Mouse (Mus musculus): Measurements from ENCODE around the gene Ssbp3.

The Ssbp3 gene

DNA sequence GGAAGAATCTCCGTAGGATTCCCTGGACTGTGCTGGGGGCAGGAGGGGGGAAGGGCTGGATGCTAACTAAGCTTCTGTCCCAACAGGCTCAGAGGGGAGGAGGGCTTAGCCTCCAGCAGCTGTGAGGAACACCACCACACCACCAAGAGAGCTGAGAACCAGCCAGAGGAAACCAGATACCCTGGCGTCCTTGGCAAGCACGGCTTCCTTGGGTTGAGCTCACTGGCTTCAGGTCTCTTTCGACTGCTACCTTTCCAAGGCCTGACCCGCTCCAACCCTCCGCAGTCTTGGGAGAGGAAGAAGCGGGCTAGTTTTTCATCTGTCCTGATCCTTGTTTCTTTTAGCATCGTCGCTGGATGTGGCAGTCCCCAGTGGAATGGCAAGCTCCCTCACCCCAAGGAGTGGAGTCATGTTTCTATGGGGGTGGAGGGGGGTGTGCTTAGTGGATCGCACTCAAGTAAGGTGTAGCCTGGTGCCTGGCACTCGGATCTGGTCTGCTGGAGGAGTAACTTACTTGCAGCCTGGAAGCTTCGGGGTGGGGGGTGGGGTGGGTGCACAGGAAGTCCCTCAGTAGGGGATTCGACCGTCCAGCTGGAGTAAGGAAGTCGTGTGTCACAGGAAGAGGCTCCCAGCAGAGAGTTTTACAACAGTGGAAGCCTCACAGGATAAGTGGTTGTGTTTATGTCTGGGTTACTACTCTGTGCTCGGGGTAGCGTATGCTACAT, 2.6 kb upstream of the Ssbp3 start:
- no peak for DNase-seq (ENCODE audit: low read depth)

DNA sequence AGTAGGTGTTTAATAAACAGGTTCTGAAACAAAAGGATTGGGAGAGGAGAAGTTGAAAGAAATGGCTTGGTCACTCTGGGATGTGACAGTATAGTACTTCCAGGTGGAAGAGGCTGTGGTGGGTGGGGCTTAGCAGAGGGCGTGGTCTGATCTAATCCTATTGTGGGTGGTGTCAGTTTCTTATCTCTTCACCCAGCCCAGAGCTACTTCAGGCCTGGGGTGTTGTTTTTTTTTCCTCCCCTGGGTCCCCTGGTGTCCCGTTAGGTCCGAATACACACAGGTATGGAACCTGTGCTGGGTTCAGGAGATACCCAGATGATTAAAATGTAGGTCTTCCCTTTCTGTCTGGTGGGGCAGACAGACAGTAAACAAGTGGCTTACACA, 2.1 kb upstream of the Ssbp3 start:
- peak; percentile 75 for DNase-seq (ENCODE audit: low read depth)

DNA sequence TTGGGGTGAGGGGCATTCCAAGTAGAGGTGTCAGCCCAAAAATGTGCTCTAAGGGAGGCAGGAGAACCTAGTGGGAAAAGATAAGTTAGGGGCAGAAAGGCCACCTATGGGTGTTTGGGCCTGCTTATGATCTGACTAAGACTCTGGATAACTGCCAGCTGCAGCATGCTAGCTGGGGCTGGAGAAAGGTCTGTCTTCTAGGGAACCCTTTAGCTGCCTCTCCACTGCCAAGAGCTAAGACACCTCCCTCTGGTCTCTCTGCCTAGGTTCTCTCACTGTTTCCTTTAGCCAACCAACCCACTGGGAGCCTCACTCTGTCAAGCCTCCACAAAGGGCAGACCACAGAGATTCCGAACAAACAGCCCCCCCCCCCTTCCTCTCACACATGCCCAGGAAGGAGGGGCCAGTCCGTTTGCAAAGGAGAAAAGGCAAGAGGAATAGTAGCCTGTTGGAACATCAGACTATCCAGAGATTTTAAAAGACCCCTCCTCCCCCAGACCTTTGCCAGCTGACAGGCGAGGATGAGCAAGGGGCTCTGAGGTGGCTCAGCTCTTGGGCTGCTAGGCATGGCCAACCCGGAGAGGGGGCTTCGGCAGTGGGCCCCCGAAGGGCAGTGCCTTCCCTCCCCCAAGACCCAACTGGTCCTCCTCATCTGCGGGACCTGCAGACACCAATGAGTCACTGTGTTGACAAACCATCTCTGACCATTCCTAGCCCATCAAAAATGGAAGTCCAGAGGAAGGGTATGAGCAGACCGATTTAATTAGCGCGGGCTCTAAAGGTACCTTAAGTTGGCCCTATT, 1.4 kb upstream of the Ssbp3 start:
- peak; percentile 65 for DNase-seq (ENCODE audit: low read depth)

DNA sequence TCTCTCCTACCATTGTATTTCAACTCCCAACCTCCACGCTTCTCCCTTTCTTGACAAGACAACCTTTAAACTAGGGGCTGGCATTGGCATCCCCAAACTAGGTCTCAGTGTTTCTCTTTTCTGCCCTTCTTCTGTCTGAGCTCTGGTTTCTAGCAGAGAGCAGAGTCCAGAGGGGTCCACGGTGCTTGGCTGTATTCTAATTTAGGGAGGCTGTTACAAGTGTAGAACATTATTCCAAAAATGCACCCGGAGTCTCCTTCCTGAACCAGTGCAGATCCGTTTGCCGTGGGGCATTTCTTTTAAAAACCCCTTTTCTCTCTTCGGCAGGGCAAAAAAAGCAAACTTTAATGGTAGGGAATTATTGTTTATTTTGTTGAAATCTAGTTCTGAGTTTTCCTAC, 704 bp upstream of the Ssbp3 start:
- DNase-seq (ENCODE audit: low read depth): no peak

DNA sequence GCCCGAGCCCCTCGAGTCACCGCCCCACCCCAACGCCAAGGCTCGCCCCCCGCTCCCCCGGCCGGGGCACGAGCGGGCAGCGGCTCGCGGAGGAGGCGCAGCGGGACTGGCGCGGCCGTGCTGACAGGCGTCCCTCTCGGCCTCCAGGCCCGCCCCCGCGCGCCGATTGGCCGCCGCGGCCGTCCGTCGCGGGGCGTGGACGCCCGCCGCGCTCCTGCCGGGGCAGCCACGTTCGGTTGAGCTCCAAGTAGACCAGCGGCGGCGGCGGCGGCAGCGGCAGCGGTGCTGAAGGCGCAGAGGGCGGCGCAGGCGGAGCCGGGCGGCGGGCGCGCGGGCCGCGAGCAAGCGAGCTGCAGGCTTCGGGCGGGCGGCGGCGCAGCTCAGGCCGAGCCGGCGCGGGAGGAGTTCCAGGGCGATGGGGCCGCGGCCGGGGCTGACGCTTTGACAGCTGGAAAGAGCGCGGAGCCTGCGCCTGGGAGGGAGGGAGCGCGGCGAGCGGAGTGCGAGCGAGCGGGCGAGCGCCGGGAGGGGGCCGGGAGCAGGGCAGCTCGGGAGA, 823 bp downstream of the Ssbp3 start:
- DNase-seq (ENCODE audit: low read depth): peak; percentile 72

DNA sequence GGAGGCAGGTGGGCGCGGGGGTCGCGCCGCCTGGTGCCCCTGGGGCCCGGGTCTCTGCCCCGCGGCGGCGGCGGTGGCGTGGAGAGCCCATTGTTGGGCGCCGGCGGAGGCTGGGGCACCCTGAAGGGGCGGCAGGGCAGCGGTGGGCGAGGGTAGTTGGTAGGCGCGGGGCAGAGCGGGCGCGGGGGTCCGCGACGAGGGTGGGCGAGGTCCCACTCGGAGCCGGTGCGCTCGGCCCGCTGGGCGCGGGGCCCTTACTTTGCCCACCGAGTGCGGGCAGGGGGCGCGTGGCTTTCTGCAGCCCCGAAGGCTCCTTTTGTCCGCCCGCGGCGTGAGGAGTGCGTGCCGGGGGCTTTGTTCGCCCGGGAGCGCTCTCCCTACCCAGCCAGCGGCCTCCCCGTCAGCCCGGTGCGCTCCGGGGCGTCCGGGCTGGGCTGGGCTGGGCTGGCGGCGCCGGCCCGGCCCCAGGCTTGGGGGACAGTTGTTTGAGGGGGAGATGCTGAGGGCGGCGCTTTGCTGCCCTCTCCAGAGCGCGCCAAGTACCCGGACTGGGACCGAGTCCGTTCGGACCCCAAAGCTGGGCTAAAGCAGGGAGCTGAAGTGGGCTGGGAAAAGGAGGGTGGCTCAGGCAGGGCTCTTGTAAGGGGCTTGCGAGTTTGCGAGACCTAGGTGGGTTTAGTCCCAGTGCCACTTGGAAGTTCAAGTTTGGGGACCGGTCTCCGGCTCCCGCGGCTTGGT, 1.6 kb downstream of the Ssbp3 start:
- no peak for DNase-seq (ENCODE audit: low read depth)

DNA sequence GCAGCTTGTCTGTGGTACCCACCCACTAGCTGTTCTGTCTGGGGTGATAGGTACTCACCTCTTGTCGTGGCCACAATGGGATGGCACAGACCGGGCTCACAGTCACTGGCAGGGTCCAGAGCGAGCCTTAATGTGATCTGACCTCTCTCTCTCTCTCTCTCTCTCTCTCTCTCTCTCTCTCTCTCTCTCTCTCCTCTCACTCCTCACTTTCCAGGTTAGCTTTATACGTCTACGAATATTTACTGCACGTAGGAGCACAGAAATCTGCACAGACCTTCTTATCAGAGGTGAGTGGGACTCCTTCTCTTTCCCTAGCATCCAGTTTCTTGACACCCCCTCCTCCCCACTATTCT, 2.2 kb downstream of the Ssbp3 start:
- DNase-seq (ENCODE audit: low read depth): no peak

DNA sequence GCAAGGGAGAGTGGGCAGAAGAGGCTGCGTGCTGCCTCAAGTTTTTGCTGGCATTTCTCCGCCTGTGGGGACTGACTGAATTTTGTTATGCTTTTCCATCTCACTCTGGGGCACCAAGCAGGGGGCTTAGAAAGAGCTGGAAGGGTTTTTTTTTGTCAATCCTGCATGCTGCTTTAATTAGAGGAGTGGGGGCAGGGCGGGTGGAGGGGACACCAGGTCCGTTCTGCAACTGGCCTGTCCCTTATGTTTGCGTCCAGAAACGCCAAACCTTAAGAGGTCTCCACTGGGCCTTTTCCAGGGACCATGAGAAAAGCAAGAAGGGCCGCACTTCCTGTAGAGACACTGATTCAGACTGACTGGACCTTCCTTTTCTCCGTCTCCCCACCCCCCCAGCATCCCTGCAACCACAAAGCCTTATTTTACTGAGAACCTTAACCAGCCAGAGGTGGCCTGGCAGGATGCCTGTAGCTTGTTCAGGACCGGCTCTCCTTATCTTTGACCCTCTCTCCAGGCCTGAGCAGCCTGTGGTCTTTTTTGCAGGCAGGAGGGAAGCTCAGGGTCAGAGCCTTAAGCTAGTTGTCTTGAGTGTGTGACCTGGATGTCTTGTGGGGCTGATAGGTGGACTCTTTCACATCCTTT, 3.0 kb downstream of the Ssbp3 start:
- DNase-seq (ENCODE audit: low read depth): no peak

DNA sequence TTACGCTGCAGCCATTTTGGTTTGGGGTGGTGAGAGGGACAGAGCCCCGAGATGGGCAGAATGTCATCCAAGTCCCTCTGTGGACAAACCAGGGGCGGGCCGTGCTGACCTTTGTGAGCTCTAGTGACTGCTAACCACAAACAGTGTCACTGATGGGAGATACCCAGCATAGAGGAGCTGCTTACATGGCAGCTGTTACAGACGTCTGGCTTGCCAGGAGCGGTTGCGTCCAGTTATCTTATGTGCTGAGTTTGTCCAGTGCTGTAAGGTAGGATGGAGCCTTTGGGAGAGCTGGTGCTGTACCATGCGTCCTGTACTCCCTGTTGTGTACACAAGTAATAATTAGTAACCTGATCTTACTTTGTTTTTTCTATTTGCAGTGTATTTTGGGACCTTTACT, 4.8 kb downstream of the Ssbp3 start:
- no peak for DNase-seq (ENCODE audit: low read depth)

DNA sequence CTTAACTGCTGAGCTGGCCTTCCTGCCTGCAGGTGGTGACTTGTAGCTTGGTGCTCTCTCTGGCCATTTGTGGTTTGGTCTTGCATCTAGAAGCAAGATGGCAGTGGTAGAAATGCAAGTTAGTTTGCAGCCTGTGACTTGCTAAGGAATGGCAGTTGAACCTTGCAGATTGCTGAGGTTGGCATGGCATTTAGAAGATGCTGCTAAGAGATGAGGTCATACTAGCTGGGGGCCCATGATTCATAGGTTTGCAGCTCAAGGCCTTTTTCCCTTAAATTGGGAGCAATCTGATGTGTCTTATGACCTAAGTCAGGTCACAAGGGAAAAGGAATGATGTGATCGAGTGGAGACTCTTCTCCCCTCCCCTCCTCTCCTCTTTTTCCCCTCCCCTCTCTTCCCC, 7.8 kb downstream of the Ssbp3 start:
- no peak for DNase-seq (ENCODE audit: low read depth)

DNA sequence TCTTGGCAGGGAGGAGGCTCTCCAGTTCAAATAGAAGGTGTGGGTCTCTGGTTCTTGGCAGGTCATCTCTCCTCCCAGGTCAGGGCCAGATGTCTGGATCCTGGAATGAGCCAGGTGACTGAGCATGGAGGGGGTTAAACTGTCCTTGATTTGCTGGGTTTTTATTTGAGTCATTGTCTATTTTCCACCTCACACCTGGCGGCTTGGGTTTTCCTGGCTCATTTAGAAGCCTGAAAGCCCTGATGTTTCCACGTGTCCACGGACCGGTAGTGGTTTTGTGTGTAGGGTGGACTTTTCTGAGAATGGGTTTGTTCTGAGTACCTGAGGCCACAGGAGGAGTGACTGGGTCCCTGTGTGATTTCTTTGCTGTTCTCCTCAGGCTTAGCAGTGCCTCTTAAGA, 9.6 kb downstream of the Ssbp3 start:
- DNase-seq (ENCODE audit: low read depth): no peak

DNA sequence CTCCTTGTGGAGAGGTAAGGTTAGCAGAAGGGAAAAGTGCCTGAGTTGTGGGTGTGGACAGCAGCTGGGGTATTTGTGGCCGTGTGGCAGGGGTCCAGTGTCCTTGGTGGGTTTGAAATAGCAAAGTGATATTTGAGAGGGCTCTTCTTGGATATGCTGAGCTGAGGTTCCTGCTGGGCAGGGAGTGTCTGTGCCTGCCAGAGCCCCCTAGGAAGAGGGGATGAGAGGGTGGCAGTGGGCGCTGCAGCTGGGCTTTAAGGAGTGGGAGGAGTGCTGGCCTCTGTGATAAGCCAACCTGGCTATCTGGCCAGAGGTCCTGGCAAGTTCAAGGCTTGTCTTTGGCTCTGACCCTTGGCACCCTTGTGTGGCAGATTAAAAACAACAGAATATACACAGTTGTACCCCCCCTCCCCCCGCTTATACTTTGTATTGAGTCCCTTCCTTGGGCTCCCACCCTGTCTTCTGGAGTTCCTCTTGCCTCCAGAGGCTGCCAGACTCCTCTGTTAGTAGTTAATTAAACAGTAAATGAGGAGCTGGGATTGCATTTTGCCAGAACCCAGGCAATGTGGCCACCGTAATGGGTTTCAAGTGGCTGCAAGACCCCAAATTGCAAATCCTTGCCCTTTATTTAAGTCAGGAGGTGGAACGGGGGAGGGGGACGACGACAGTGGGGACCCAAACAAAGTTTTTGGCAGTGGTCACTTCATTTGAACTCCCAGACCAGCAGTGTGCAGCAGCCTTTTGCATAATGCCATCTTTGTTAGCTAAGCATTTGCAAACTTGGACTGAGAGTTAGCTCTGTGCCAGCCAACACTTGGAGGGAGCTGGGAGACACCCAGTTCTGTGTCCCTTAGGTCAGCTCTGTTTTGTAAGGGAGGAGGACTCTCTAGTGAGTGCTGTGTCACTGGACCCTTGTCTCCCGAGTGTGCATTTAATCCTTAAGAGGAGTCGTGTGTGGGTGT, 11.2 kb downstream of the Ssbp3 start:
- no peak for DNase-seq (ENCODE audit: low read depth)

DNA sequence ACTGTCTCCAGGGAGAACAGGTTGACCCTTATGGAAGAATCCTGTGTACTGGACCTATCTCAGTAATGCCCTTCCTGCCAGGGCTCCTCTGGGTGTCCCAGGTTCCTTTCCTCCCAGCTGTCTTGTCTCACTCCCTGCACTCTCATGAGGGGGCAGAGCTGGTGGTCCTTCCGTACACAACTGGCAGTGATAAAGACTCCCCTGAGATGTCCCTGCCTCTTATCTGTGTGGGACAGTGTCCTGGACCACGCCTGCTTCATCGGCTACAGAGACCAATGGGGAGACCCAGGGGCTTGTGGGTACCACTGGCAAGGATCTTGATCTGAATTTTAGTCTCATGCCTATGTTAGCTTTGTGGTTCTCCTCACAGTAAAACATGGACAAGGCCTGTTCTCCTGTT, 12.4 kb downstream of the Ssbp3 start:
- peak; percentile 65 for DNase-seq (ENCODE audit: low read depth)

DNA sequence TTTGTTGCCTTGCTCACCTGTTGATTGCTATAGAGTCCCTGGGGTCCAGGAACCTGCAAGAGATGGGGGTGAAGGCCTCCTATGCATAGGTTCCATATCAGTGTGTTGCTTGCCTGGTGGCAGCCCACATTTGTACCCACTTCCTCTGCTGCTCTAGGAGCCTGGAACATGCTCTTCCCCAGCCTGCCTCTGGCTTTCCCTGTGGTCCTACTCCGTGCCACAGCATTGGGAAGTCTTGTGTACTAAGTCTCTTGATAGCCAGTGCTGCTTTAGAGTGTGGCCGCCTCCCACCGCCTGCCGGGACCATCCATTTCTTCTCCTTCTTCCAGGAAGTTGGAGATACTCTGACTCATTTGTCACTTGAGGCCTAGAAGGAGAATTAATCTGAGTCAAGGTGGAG, 13.7 kb downstream of the Ssbp3 start:
- DNase-seq (ENCODE audit: low read depth): no peak

DNA sequence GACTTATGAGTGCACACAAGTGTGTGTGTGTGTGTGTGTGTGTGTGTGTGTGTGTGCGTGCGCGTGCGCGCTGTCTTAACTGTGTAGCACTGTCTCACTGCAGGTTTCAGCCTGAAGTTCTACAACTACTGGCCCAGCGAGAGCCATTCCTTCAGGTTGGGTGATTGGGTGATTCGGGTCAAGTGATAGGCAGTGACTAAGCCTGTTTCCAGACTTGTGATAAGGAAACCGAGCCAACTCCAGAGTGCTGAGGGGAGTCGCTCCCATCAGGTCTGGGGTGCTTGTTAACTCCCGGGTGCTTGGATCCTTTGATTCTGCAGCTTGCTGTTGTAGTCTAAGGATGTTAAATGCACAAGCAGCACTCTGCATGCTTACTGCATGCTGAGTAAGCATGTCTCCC, 14.4 kb downstream of the Ssbp3 start:
- DNase-seq (ENCODE audit: low read depth): peak; percentile 61

DNA sequence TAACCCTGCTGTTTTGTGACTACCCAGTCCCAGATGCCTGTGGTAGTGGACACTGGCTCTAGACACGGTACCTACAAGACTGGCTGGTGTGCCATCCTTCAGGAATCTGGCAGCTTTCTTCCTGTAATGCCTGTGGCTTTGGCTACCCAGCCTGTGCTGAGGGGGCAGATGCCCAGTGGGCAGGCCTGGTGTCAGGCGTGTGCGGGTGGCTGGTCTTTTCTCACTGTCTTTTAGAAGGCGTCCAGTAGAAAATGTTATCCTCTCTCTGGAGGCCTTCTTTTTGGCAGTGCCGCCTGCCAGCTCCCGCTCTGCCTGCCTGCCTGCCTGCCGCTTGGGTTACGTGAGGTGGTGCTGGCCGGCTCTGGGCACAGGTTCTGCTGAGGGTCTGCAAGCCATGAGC, 15.9 kb downstream of the Ssbp3 start:
- DNase-seq (ENCODE audit: low read depth): no peak

DNA sequence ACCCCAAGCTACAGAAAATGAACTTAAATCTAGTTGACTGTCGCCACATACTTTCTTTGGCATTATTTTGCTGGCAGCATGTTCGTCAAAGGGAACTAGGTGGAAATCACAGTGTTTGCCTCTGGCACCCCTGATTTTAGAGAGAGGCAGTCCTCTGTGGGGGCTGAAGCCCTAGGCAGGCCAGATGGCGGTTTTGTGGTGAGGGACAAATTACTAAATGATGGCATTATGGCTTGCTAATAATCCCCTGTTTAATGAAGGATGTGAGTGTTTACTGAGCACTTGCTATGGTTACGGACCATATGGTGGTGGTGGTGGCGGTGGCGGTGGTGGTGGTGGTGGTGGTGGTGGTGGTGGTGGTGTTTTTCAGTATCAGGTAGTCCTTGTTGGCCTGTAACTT, 16.5 kb downstream of the Ssbp3 start:
- no peak for DNase-seq (ENCODE audit: low read depth)

DNA sequence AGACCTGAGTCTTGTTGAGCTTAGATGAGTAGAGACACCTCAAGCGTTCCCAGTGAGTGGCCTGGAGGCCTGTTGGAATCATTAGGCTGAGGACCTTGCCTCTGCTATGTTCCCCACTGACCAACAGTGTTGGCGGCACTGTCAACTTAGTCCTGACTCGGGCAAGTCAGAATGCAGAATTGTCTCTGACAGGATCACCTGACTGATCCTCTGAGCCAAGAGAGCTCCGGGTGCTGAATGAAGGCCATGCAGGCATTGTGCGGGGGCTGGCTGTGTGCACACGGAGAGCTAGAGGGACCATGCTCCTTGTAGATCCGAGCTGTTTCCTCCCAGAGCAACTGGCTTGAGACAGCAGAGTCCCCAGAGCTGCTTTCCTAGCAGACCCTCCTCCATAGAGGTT, 18.5 kb downstream of the Ssbp3 start:
- DNase-seq (ENCODE audit: low read depth): no peak

DNA sequence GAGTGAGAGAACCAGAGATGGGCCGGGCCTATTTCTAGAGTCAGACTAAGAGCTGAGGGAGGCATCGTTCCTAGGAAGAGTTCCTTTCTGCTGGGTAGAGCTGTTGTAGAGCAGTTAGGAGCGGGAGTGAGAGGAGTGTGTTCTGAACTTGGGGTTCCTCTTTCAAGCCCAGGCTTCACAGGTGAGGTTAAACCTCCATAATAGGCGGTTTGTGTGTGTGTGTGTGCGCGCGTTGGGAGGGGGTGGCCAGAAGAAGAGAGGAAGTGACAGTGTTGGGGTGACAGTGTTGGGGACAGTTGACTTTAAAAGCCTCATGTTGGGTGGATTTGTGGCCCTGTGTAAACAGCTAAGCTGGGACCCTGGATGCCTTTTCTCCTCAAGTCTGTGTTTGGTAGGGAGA, 22.1 kb downstream of the Ssbp3 start:
- no peak for DNase-seq (ENCODE audit: low read depth)

DNA sequence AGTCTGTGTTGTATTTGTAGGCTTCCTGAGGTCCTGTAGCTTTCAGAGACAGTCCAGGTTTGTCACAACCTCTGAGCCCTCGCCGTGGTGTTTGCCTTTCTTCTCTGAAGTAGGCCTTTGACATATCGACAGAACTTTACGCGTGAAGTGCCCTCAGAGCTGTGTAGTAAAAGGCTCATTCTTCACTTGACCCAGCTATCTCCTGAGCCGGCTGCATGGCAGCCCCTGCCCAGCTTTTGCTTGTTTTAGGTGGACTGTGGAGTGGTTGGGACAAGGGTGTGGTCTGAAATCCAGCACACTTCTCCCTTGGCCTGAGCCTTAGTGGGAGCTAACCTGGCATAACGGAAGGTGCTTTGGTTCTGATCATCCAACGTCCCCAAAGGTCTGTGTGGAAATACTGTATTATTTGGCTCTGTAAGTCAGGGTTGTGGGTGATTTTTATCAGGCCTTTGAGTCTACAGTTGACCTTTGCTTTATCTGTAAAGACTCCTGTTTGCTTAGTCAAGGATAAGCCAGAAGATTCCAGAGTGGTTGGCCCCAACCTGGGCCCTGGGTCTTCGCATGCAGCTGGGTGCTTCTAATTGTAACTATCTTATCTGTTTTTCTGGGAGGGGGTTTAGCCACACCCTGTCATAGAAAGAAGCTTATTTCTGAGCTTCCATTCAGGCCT, 23.4 kb downstream of the Ssbp3 start:
- no peak for DNase-seq (ENCODE audit: low read depth)
